Mouse (Mus musculus): ENCODE measurements around the gene Egr4.

DNA sequence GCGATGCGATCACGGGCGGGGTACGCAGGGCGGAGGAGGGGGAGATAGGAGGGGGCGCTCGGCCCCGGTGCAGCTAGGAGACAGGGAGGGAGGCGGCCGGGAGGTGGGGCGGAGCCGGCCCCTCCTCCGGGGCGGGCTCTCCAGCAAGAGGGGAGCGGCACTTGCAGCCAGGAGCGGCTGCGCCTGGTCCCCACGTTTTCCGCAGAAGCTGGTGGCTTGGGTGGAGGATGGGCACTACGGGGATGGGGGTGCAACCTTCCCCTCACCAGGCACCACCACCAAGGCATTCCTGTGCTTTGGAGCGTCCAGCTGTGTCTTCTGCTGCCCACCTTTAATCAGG, 10.5 kb downstream of the Egr4 start, which contains the start of gene Fbxo41:
- no peak for TF ChIP-seq CTCF (IDR thresholded peaks at IDR 0.05; ENCODE audit: extremely low read depth, insufficient read length, insufficient replicate concordance, low read depth, low read length)
- TF ChIP-seq POLR2A (IDR thresholded peaks at IDR 0.05; ENCODE audit: low read depth, low read length), result no peak
